Mouse (Mus musculus): ENCODE measurements at regions not wholly inside any gene's neighbourhood (a gene's known extent, or its start where the extent isn't known, plus 50 kb on each side); places are given as distances from the start of the nearest gene placed in this dataset.

DNA sequence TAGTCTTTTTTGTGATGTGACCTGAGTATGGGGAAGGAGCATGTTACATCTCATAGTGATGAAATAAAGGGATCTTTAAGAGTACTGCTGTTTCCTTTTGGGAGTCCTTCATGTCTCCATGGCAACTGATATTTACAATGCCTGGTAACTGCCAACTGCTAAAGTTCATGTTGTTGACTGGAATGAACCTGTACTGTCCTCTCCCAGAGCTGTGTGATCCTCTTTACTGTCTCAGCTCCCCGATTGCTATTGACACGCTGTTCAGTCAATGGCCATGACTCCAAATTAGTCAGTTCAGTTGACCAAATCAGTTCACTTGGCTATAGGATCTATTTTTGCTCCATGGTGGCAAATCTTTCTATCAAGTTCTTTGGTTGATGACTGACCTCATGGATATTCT, 167.8 kb upstream of the H2al1a start:
- no peak overlapping the region for H3K4me2 ChIP-seq (ENCODE audit: low read depth, low read length)
- no peak overlapping the region for H3K9ac ChIP-seq (ENCODE audit: low read depth, low read length)
- no peak overlapping the region for H3K27ac ChIP-seq (ENCODE audit: low read length)
- H3K36me3 ChIP-seq (ENCODE audit: control insufficient read depth, insufficient read depth, low read length): no peaks in the 10 kb centered on the region
- H3K9me3 ChIP-seq (ENCODE audit: control insufficient read depth, low read length): no peaks in the 10 kb centered on the region
- ATAC-seq: no peak
- H3K4me1 ChIP-seq (ENCODE audit: control insufficient read depth, insufficient read depth, low read length): no peaks in the 10 kb centered on the region
- H3K27me3 ChIP-seq (replicated peaks; ENCODE audit: control insufficient read depth, insufficient read depth, low read length): no peaks in the 10 kb centered on the region
- 78% methylated on average over 2 of the region's 2 CpGs for WGBS
- H3K4me3 ChIP-seq (ENCODE audit: low read length): no peak overlapping the region

DNA sequence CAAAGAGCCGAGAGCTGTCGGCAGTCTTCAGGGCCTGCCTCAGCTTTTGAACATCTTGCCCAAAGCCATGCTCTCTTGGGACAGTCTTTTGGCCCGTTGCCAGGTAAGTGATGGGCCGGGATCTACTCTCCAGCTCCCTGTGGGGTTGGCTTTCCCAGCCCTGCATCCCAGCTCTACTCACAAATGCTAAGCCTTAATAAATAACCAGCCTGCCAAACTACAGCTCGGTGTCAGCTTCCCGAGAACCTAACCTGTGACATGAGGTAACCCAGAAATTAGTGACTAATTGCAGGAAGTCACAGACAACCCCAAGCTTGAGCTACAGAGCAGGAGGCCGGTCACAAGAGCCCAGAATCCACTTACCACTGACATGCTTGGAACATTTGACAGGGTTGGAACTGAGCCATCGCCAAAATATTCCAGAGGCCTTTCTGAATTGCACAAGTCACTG, 159.1 kb upstream of the H2al1a start:
- H3K27ac ChIP-seq (ENCODE audit: low read length): no peak overlapping the region
- H3K9me3 ChIP-seq (ENCODE audit: control insufficient read depth, low read length): no peaks in the 10 kb centered on the region
- 42% methylated on average over 8 of the region's 8 CpGs for WGBS
- H3K36me3 ChIP-seq (ENCODE audit: control insufficient read depth, insufficient read depth, low read length): no peaks in the 10 kb centered on the region
- no peak for ATAC-seq
- no peaks in the 10 kb centered on the region for H3K27me3 ChIP-seq (replicated peaks; ENCODE audit: control insufficient read depth, insufficient read depth, low read length)
- no peak overlapping the region for H3K4me3 ChIP-seq (ENCODE audit: low read length)
- H3K4me1 ChIP-seq (ENCODE audit: control insufficient read depth, insufficient read depth, low read length): no peaks in the 10 kb centered on the region
- no peak overlapping the region for H3K4me2 ChIP-seq (ENCODE audit: low read depth, low read length)
- no peak overlapping the region for H3K9ac ChIP-seq (ENCODE audit: low read depth, low read length)

DNA sequence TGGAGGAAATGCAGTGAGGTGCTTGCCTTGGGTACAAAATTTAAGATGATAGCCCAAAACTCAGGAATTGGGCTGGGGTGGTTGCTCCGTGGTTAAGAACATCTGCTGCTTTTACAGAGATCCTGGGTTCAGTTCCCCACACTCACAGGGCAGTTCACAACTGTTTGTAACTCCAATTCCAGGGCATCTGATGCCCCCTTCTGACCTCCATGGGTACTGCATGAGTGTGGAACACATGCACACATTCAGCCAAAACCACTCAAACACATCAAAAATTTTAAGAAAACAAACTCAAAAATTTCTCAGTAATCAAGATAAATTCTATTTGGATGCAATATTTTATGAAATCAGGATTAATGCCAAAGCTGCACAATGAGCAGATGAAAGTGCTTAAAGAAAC, 157.8 kb upstream of the H2al1a start:
- 86% methylated on average over 1 of the region's 1 CpGs for WGBS
- ATAC-seq: no peak

DNA sequence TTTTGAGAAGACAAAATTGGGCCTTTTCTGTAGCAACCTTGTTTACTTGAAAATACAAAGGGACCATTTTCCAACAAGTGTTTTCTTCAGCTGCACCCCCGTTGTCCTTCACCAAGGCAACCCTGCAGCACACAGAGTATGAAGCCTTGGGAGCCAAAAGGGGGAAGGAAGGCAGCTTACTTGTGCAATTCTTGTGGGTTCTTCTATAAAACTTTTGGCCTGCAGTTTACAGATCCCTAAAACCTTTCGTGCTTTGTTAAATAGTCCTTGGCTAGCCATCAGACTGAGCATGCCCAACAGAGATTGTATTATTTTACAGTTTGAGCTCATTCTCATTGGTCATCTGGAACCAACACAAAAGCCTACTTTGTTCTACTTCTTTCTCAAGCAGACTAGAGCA, 140.6 kb upstream of the H2al1a start:
- no peak overlapping the region for H3K4me2 ChIP-seq (ENCODE audit: low read depth, low read length)
- H3K4me1 ChIP-seq (ENCODE audit: control insufficient read depth, insufficient read depth, low read length): no peaks in the 10 kb centered on the region
- H3K4me3 ChIP-seq (ENCODE audit: low read length): no peak overlapping the region
- ATAC-seq: no peak
- no peaks in the 10 kb centered on the region for H3K36me3 ChIP-seq (ENCODE audit: control insufficient read depth, insufficient read depth, low read length)
- H3K9me3 ChIP-seq (ENCODE audit: control insufficient read depth, low read length): no peaks in the 10 kb centered on the region
- no peak overlapping the region for H3K27ac ChIP-seq (ENCODE audit: low read length)
- H3K9ac ChIP-seq (ENCODE audit: low read depth, low read length): no peak overlapping the region
- WGBS: 71% methylated on average over 2 of the region's 2 CpGs
- no peaks in the 10 kb centered on the region for H3K27me3 ChIP-seq (replicated peaks; ENCODE audit: control insufficient read depth, insufficient read depth, low read length)

More for the DNA sequence above, 157.8 kb upstream of the H2al1a start:
- H3K27ac ChIP-seq (ENCODE audit: low read length): no peak overlapping the region
- H3K9me3 ChIP-seq (ENCODE audit: control insufficient read depth, low read length): no peaks in the 10 kb centered on the region
- no peaks in the 10 kb centered on the region for H3K27me3 ChIP-seq (replicated peaks; ENCODE audit: control insufficient read depth, insufficient read depth, low read length)
- no peak overlapping the region for H3K9ac ChIP-seq (ENCODE audit: low read depth, low read length)
- H3K36me3 ChIP-seq (ENCODE audit: control insufficient read depth, insufficient read depth, low read length): no peaks in the 10 kb centered on the region
- no peaks in the 10 kb centered on the region for H3K4me1 ChIP-seq (ENCODE audit: control insufficient read depth, insufficient read depth, low read length)
- H3K4me2 ChIP-seq (ENCODE audit: low read depth, low read length): no peak overlapping the region
- H3K4me3 ChIP-seq (ENCODE audit: low read length): no peak overlapping the region

DNA sequence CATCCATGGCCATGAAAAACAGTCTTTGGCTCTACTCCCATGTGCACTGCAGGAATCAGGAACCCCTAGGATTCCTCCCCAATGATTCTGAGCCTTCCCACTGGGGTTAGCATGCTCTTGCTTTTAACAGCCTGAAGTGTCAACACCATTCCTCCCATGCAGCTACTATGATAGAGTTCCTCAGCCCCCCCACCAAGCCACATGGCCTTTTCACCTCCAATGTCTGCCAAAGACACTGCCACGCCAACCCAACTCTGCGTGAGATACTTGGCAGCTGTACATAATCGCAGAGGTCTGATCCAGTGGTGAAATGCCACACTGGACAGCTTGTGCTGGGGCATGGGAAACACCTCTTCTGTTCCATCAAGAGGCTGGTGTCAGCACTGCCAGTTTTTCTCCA, 128.6 kb upstream of the H2al1a start:
- no peak overlapping the region for H3K4me2 ChIP-seq (ENCODE audit: low read depth, low read length)
- H3K9me3 ChIP-seq (ENCODE audit: control insufficient read depth, low read length): no peaks in the 10 kb centered on the region
- H3K36me3 ChIP-seq (ENCODE audit: control insufficient read depth, insufficient read depth, low read length): no peaks in the 10 kb centered on the region
- H3K4me1 ChIP-seq (ENCODE audit: control insufficient read depth, insufficient read depth, low read length): no peaks in the 10 kb centered on the region
- H3K9ac ChIP-seq (ENCODE audit: low read depth, low read length): no peak overlapping the region
- H3K27me3 ChIP-seq (replicated peaks; ENCODE audit: control insufficient read depth, insufficient read depth, low read length): no peaks in the 10 kb centered on the region
- WGBS: 88% methylated on average over 3 of the region's 3 CpGs
- no peak overlapping the region for H3K4me3 ChIP-seq (ENCODE audit: low read length)
- ATAC-seq: no peak
- no peak overlapping the region for H3K27ac ChIP-seq (ENCODE audit: low read length)

DNA sequence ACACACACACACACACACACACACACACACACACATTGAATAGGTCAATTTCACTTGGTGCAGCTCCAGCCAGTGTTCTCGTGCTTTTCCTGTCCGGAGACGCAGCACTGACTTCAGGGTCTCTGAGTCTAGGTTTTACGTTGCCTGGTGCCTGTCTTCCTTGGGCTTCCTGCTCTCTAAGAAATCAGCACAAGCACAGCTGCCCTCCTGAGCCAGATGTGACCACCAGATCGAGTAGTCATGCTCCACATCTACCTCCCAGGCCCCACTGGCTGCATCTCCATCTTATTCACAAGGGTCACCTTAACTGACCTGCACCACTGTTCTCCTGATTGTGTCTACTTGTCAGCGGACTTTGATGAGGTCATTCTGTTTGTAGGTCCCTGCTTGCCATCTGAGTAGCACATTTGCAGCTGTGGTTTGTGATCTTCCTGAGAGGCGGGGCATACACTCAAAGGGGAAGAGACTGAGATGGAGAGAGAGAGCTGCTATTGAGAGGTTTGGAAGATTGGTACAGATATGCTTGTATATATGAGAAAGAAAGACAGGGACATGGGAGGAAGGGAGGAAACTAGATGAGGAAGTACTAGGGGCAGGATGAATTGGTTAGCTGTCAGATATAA, 118.8 kb upstream of the H2al1a start:
- no peaks in the 10 kb centered on the region for H3K4me1 ChIP-seq (ENCODE audit: control insufficient read depth, insufficient read depth, low read length)
- no peaks in the 10 kb centered on the region for H3K36me3 ChIP-seq (ENCODE audit: control insufficient read depth, insufficient read depth, low read length)
- 59% methylated on average over 7 of the region's 7 CpGs for WGBS
- H3K9ac ChIP-seq (ENCODE audit: low read depth, low read length): no peak overlapping the region
- H3K27me3 ChIP-seq (replicated peaks; ENCODE audit: control insufficient read depth, insufficient read depth, low read length): no peaks in the 10 kb centered on the region
- no peak for ATAC-seq
- H3K4me3 ChIP-seq (ENCODE audit: low read length): no peak overlapping the region
- H3K27ac ChIP-seq (ENCODE audit: low read length): no peak overlapping the region
- H3K4me2 ChIP-seq (ENCODE audit: low read depth, low read length): no peak overlapping the region
- H3K9me3 ChIP-seq (ENCODE audit: control insufficient read depth, low read length): no peaks in the 10 kb centered on the region

DNA sequence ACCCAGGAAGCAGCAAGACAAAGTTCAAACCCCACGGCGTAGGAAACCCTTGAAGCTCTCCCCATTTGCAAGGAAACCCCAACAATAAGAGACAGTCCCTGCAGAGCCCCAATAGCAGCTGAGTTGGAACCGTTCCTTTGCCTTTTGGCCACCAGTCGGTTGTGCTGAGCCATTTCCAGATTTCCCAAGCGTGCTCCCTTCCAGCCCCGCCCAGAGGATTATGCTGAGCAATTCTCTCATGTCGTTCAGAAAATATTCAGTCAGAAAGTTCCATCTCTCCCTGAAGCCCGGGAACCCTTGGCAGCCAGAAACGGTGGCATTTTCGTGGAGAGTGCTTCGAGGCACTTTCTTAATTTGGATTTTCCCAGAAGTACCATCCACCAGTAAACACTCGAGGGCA, 117.2 kb upstream of the H2al1a start:
- no peaks in the 10 kb centered on the region for H3K9me3 ChIP-seq (ENCODE audit: control insufficient read depth, low read length)
- no peaks in the 10 kb centered on the region for H3K4me1 ChIP-seq (ENCODE audit: control insufficient read depth, insufficient read depth, low read length)
- H3K27ac ChIP-seq (ENCODE audit: low read length): no peak overlapping the region
- no peak for ATAC-seq
- H3K9ac ChIP-seq (ENCODE audit: low read depth, low read length): no peak overlapping the region
- no peak overlapping the region for H3K4me3 ChIP-seq (ENCODE audit: low read length)
- 74% methylated on average over 12 of the region's 12 CpGs for WGBS
- no peaks in the 10 kb centered on the region for H3K27me3 ChIP-seq (replicated peaks; ENCODE audit: control insufficient read depth, insufficient read depth, low read length)
- no peaks in the 10 kb centered on the region for H3K36me3 ChIP-seq (ENCODE audit: control insufficient read depth, insufficient read depth, low read length)
- no peak overlapping the region for H3K4me2 ChIP-seq (ENCODE audit: low read depth, low read length)

DNA sequence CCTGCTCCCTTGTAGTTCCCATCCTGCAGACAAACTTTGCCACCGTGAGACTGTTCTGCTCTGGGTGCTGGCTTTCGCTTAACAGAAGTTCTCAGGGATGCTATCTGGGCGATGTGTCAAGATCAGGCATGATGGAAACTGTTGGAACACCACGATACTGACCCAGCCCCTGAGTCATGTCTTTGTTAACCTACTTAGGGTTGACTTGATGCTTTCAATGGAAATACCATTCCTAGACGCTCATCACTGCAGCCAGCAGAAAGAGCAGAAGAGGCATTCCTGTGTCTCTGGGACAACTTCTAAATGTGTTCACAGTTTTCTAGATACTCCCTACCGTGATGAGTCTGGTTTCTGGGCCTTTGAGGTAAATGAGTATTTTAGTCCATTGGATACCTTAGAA, 108.2 kb upstream of the H2al1a start:
- WGBS: 89% methylated on average over 6 of the region's 6 CpGs
- no peak for ATAC-seq
- no peak overlapping the region for H3K4me3 ChIP-seq (ENCODE audit: low read length)

DNA sequence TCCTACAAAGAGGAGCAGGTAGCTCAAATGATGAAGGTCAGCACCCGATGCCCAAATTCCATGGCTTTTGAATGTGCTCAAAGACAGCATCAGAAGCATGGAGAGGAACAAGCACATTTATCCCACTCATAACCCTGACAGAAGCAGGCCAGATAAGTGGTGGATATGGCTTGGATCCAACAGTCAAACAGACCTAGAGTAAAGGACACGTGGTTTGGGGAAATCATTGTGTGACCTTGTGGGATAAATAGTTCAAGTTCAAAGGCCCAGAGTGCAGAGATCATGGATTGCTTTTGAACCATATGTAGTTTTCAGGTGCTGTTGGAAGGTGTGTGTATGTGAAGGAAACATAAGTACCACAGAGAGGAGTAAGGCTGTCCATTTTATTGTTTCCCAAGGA, 94.9 kb upstream of the H2al1a start:
- Histone ChIP-seq H3K27ac (ENCODE audit: low read length) (no peak overlapping the region), H3K4me3 (ENCODE audit: low read length) (no peak overlapping the region), H3K36me3 (ENCODE audit: control insufficient read depth, insufficient read depth, low read length) (no peaks in the 10 kb centered on the region), H3K4me1 (ENCODE audit: control insufficient read depth, insufficient read depth, low read length) (no peaks in the 10 kb centered on the region), H3K9me3 (ENCODE audit: control insufficient read depth, low read length) (no peaks in the 10 kb centered on the region), H3K27me3 (replicated peaks; ENCODE audit: control insufficient read depth, insufficient read depth, low read length) (no peaks in the 10 kb centered on the region), H3K4me2 (ENCODE audit: low read depth, low read length) (no peak overlapping the region), H3K9ac (ENCODE audit: low read depth, low read length) (no peak overlapping the region)
- WGBS: 69% methylated on average over 2 of the region's 2 CpGs
- no peak for ATAC-seq

More for the DNA sequence above, 108.2 kb upstream of the H2al1a start:
- Histone ChIP-seq H3K9me3 (ENCODE audit: control insufficient read depth, low read length) (no peaks in the 10 kb centered on the region), H3K36me3 (ENCODE audit: control insufficient read depth, insufficient read depth, low read length) (no peaks in the 10 kb centered on the region), H3K4me1 (ENCODE audit: control insufficient read depth, insufficient read depth, low read length) (no peaks in the 10 kb centered on the region), H3K27me3 (replicated peaks; ENCODE audit: control insufficient read depth, insufficient read depth, low read length) (no peaks in the 10 kb centered on the region), H3K4me2 (ENCODE audit: low read depth, low read length) (no peak overlapping the region), H3K27ac (ENCODE audit: low read length) (no peak overlapping the region), H3K9ac (ENCODE audit: low read depth, low read length) (no peak overlapping the region)

DNA sequence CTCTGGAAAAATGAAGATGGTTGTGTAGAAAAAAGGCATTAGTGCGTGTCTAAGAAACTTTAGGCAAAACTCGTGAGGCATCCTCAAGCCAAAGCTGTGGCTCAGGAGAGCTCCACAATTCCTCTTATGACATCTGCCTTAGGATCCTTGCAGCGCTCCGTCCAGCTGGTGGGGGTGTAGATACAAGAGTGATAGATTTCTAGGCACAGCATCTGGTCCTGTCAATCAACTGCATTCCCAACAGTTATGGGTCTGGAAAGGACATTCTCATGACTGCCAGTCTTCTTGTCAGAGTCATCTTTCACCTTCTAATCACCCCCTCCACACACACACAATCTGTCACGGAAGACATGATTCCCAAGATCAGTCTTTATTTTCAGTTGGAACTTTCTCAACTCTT, 89.2 kb upstream of the H2al1a start:
- no peak for ATAC-seq

More for the DNA sequence above, 89.2 kb upstream of the H2al1a start:
- Histone ChIP-seq H3K4me3 (ENCODE audit: low read length) (no peak overlapping the region), H3K36me3 (ENCODE audit: control insufficient read depth, insufficient read depth, low read length) (no peaks in the 10 kb centered on the region), H3K27me3 (replicated peaks; ENCODE audit: control insufficient read depth, insufficient read depth, low read length) (no peaks in the 10 kb centered on the region), H3K4me2 (ENCODE audit: low read depth, low read length) (no peak overlapping the region), H3K27ac (ENCODE audit: low read length) (no peak overlapping the region), H3K9me3 (ENCODE audit: control insufficient read depth, low read length) (no peaks in the 10 kb centered on the region), H3K4me1 (ENCODE audit: control insufficient read depth, insufficient read depth, low read length) (no peaks in the 10 kb centered on the region), H3K9ac (ENCODE audit: low read depth, low read length) (no peak overlapping the region)
- WGBS: 94% methylated on average over 5 of the region's 5 CpGs
